Mouse (Mus musculus) lung, embryonic 14.5 days (tissue): Measurements from ENCODE around the gene Sf3b4. TPM values are rescaled to one million over a fixed set of nuclear protein-coding genes. Genes with fewer than 3 reads are reported as not detected.

Experiments used
- ATAC-seq: fragments of 200-750 bp; cut with Nextera tagmentation; 2 replicates; pipeline ENCODE4 v1.8.0; 2017; ENCODE audit warnings: mild to moderate bottlenecking, moderate TSS enrichment, moderate library complexity; ENCODE audit not compliant: insufficient read depth
- DNase-seq: peaks from one replicate; pipeline ENCODE4 v3.0.0-alpha.2; 2015
- H3K27ac ChIP-seq: fragments of 300-500 bp; sonication (generic); 2 replicates; pipeline ENCODE4 v1.5.1; 2014; ENCODE audit warnings: low read depth, mild to moderate bottlenecking, moderate library complexity
- H3K27me3 ChIP-seq: fragments of 300-500 bp; sonication (generic); 2 replicates; pipeline ENCODE4 v1.6.1; 2014; ENCODE audit warnings: low read length, control low read depth; ENCODE audit not compliant: insufficient read depth
- H3K36me3 ChIP-seq: fragments of 300-500 bp; sonication (generic); 2 replicates; pipeline ENCODE4 v1.6.1; 2014; ENCODE audit warnings: control low read depth; ENCODE audit not compliant: insufficient read depth
- H3K4me1 ChIP-seq: fragments of 300-500 bp; sonication (generic); 2 replicates; pipeline ENCODE4 v1.6.1; 2014; ENCODE audit warnings: antibody characterized with exemption, control low read depth; ENCODE audit not compliant: insufficient read depth
- H3K4me2 ChIP-seq: fragments of 300-500 bp; sonication (generic); 2 replicates; pipeline ENCODE4 v1.6.1; 2014; ENCODE audit warnings: mild to moderate bottlenecking
- H3K4me3 ChIP-seq: fragments of 300-500 bp; sonication (generic); 2 replicates; pipeline ENCODE4 v1.5.1; 2014; ENCODE audit warnings: low read depth, low read length
- H3K9ac ChIP-seq: fragments of 300-500 bp; sonication (generic); 2 replicates; pipeline ENCODE4 v1.6.1; 2014
- H3K9me3 ChIP-seq: fragments of 300-500 bp; sonication (generic); 2 replicates; pipeline ENCODE4 v1.6.1; 2016; ENCODE audit warnings: low read depth, low read length, control low read depth
- CTCF ChIP-seq: IDR thresholded peaks from 2 replicates; pipeline ENCODE4 v1.5.1; 2016; ENCODE audit warnings: antibody characterized with exemption, low read depth
- WGBS: fragments of 180-500 bp; shearing (Covaris S2); extraction: QIAGEN DNeasy Blood & Tissue Kit; methylation state at CpG from one replicate; pipeline ENCODE4 v1.1.7; 2014; 5-methylcytosine and 5-hydroxymethylcytosine counted together
- polyA plus RNA-seq: library from polyadenylated mRNA; unstranded; fragments of >200 nt; fragmentation: Nextera tagmentation; extraction: Ambion mirVana; gene quantifications from 2 replicates; pipeline ENCODE4 v1.2.1, GENCODE M21; 2014

The Sf3b4 gene
- polyA plus RNA-seq, 1 experiment from 2014 or later: 210 TPM

DNA sequence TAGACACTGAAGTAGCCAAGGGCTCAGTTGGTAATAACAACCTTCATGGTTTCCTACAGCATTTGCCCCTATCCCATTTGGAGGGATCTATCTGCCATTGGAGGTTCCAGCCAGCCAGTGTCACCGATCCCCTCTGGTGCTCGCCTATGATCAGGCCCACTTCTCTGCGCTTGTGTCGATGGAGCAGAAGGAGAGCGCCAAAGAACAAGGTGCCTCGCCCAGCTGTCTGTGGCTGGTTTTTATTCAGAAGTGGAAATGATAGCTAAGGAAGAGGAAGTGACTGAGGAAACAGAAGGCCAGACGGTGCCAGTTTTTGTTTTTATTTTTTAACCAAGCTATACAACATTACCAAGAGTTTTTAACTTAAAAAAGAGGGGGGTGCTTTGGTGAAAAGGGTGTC is 20.3 kb upstream of the Sf3b4 start:
- Histone ChIP-seq H3K27me3 (no peaks in the 10 kb centered on the region), H3K9me3 (no peaks in the 10 kb centered on the region), H3K9ac (no peak overlapping the region), H3K4me2 (no peak overlapping the region), H3K4me1 (no peaks in the 10 kb centered on the region), H3K36me3 (peaks cover 69% of the 10 kb centered on the region), H3K4me3 (no peak overlapping the region), H3K27ac (no peak overlapping the region)
- ATAC-seq: no peak
- DNase-seq: no peak
- no peak for TF ChIP-seq CTCF
- 82% methylated on average over 7 of the region's 7 CpGs for WGBS

DNA sequence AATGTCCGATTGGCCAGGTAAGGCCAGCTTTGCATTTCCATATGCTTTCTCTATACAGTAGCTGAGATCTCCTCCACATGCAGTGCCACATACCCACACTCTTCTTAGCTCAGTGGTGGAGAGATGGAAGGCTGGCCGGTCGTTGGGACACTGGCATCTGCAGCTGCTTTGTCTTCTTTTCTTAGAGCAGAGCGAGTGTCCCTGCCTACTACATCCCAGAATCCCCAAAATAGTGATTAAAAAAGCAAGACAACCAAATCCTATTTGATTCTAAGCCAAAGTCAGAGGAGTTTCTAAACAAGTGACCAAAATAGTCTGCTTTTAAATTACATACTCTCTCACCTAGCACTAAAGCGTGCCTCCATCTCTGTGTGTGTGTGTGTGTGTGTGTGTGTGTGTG is 19.5 kb upstream of the Sf3b4 start:
- DNase-seq (no peak), ATAC-seq (no peak)
- TF ChIP-seq CTCF: no peak
- WGBS: 90% methylated on average over 5 of the region's 5 CpGs
- H3K36me3 ChIP-seq: peaks cover 69% of the 10 kb centered on the region
- no peak overlapping the region for H3K4me2 ChIP-seq
- no peaks in the 10 kb centered on the region for H3K27me3 ChIP-seq
- no peaks in the 10 kb centered on the region for H3K9me3 ChIP-seq
- no peak overlapping the region for H3K4me3 ChIP-seq
- no peaks in the 10 kb centered on the region for H3K4me1 ChIP-seq
- H3K9ac ChIP-seq: no peak overlapping the region
- no peak overlapping the region for H3K27ac ChIP-seq

DNA sequence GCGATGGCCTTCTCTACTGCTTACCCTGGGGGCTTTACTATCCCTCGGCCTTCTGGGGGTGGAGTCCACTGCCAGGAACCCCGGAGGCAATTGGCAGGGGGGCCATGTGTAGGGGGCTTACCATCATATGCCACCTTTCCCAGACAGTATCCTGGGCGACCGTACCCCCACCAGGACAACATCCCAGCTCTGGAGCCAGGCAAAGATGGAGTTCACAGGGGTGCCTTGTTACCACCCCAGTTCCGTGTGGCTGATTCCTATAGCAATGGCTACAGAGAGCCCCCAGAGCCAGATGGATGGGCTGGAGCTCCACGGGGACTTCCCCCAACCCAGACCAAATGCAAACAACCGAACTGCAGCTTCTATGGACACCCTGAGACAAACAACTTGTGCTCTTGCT is 16.6 kb upstream of the Sf3b4 start:
- DNase-seq (no peak), ATAC-seq (no peak)
- no peak for TF ChIP-seq CTCF
- Histone ChIP-seq H3K4me1 (peaks cover 9% of the 10 kb centered on the region; the same call in 1 of the 2 replicates), H3K36me3 (peaks cover 57% of the 10 kb centered on the region), H3K4me3 (no peak overlapping the region), H3K27ac (no peak overlapping the region), H3K27me3 (no peaks in the 10 kb centered on the region), H3K9ac (no peak overlapping the region), H3K4me2 (no peak overlapping the region), H3K9me3 (no peaks in the 10 kb centered on the region)
- WGBS: 77% methylated on average over 8 of the region's 8 CpGs

DNA sequence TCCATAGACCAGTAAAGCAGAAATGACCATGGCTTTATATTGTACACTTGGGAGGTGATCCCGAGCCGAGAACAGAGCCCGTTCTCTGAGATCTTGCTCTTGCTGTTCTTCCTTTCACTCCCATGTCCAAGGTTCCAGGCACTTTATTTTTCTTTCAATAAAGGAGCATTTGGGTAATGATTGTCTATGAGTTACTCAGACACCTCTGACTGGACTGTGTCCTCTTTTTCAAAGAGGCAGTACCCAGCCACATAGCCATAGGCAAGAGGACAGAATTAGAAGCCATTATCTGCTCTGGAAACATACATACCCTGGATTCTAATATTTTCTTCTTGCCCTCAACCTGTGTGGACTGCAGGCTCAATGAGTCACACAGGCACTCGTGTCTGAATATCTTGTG is 12.3 kb upstream of the Sf3b4 start:
- 0 out of 2 replicates have a peak overlapping the region, but pooled peaks have one; percentile 5 for H3K27ac ChIP-seq
- DNase-seq (no peak), ATAC-seq (no peak)
- no peak overlapping the region for H3K9ac ChIP-seq
- H3K27me3 ChIP-seq: no peaks in the 10 kb centered on the region
- TF ChIP-seq CTCF: no peak
- peak overlapping the region; percentile 92; the same call in 1 of the 2 replicates for H3K4me2 ChIP-seq
- H3K4me3 ChIP-seq: no peak overlapping the region
- peaks cover 16% of the 10 kb centered on the region for H3K36me3 ChIP-seq
- whole genome bisulfite sequencing: 66% methylated on average over 4 of the region's 4 CpGs
- H3K4me1 ChIP-seq: peaks cover 10% of the 10 kb centered on the region
- H3K9me3 ChIP-seq: no peaks in the 10 kb centered on the region

DNA sequence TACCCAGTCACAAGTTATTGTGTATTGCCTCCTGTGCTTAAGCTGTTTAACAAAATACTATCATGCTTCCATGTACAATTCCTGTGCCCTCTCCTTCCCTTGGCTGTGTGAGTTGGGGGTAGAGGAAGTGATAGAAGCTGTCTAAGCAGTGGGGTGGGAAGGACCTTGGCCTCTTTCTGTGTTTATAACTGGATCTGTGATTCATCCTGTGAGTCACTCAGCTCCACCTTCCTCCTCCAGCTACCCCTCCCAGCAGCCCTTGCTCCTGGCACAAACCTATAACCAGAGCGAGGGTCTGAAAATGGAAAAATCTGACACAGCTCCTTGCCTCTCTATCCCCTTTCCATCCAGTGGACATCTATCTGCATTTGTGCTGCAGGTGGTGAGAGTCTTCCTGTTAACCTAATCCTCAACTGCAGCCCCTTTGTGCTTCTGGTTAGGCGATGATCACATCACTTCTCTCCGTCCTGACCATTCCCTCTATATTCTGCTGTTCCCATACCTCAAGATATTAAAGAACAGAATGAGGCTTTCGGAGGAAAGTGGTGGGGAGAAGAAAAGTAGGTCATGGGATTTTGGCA is 11.8 kb upstream of the Sf3b4 start:
- no peak for TF ChIP-seq CTCF

DNA sequence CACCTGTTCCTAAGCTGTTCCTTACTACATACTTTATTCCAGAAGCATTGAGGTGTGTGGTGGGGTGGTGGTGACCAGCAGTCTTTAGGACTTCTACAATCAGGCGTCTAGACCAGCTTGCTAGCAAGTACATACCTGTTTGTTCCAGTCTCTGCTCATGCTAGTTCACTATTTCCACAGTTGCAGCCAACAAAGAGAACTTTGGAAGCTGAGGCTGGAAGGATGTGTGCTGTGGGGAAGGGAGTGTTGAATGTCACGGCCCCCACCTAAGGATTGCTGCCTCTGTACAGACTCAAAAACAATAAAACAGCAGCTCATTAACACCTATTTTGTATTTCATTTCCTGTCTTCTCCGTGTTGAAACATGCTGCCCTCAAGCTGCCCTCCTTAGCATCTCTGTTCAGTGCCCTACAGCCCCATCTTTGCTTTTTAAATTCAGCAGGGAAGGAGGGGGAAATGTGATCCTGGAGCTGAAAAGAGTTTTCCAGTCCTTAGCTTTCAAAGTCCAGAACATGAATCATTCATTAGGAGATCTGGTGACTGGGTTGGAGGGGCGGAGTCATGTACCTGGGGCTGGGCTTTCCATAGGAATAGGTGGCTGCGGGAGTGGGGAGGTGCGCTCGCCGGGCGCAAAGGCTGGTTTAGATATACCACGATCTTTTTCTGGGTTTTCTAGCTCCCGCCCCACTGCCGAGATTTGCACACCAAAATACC is 11.2 kb upstream of the Sf3b4 start:
- Histone ChIP-seq H3K9ac (peak overlapping the region; percentile 62), H3K27me3 (no peaks in the 10 kb centered on the region), H3K4me1 (peaks cover 10% of the 10 kb centered on the region), H3K9me3 (no peaks in the 10 kb centered on the region), H3K36me3 (peaks cover 5% of the 10 kb centered on the region), H3K4me3 (peak overlapping the region; percentile 47), H3K27ac (peak overlapping the region; percentile 5), H3K4me2 (peak overlapping the region; percentile 92)
- WGBS: 3% methylated on average over 12 of the region's 12 CpGs
- DNase-seq: peak; percentile 70
- TF ChIP-seq CTCF: no peak
- peak; percentile 53 for ATAC-seq

More for the DNA sequence above, 11.8 kb upstream of the Sf3b4 start:
- no peaks in the 10 kb centered on the region for H3K27me3 ChIP-seq
- H3K4me2 ChIP-seq: peak overlapping the region; percentile 92
- H3K9ac ChIP-seq: peak overlapping the region; percentile 27; the same call in 1 of the 2 replicates
- peaks cover 11% of the 10 kb centered on the region for H3K36me3 ChIP-seq
- ATAC-seq: peak; percentile 32; the same call in 1 of the 2 replicates
- peaks cover 10% of the 10 kb centered on the region for H3K4me1 ChIP-seq
- no peaks in the 10 kb centered on the region for H3K9me3 ChIP-seq
- no peak overlapping the region for H3K4me3 ChIP-seq
- peak overlapping the region; percentile 5 for H3K27ac ChIP-seq
- 37% methylated on average over 4 of the region's 4 CpGs for WGBS
- DNase-seq: peak; percentile 64
